In the genomic region with DNA sequence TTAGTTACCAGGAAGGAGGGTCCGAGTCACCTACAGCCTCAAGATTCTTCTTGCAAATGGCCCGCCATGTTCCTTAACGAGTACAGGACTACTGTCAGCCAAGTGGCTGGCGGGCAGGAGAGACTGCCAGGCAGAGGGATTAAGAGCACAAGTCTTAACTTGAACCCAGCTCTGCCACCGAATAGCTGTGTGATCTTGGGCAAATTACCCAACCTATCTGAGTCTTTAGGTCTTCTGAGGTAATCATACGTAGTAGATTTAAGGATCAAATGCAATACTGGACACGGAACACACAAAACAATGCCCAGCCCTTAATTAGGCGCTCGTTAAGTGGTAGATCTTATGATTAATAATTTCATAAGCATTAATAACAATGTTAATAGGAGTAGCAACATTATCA, we compare ENCODE assay signal across 36 mouse cellular contexts. TPM values are rescaled to one million over a fixed set of nuclear protein-coding genes. Genes with fewer than 3 reads are reported as not detected.
"Had no signal": no experiment of that assay in that cellular context is flagged by ENCODE, and none has a peak within 500 bp of the region (broad histone marks: within the 10 kb centered on the region; RNA-seq: fewer than 3 reads in every experiment).

No protein-coding gene starts in this region.

- H3K36me3 ChIP-seq: heart, embryonic 13.5 days; heart, embryonic 15.5 days; hindbrain, embryonic 13.5 days; kidney, embryonic 15.5 days; limb, embryonic 10.5 days; limb, embryonic 12.5 days; liver, embryonic 13.5 days; liver, embryonic 15.5 days had no signal

- H3K27me3 ChIP-seq: hindbrain, embryonic 15.5 days had no signal

- H3K4me1 ChIP-seq: heart, embryonic 13.5 days; heart, embryonic 15.5 days; hindbrain, embryonic 13.5 days; hindbrain, embryonic 15.5 days; limb, embryonic 12.5 days; liver, embryonic 15.5 days had no signal

- DNase-seq: gastrocnemius, adult 2 months; gastrocnemius, postnatal 10 days; gastrocnemius, postnatal 25 days; heart, adult 11 months; heart, adult 2 months; heart, postnatal 14 days; heart, postnatal 36 days; kidney, adult 11 months; kidney, adult 2 months; kidney, adult 9 months; kidney, postnatal 14 days; kidney, postnatal 36 days; layer of hippocampus, adult 9-11 months; layer of hippocampus, postnatal 36 days; liver; liver, embryonic 13.5 days; liver, postnatal 0 days had no signal

- H3K4me3 ChIP-seq: gastrocnemius, adult 2 months; heart, adult 2 months; heart, embryonic 13.5 days; heart, embryonic 15.5 days; hindbrain, embryonic 13.5 days; hindbrain, embryonic 15.5 days; kidney, embryonic 15.5 days; left cerebral cortex, adult 2 months; limb, embryonic 10.5 days; limb, embryonic 12.5 days; liver, embryonic 13.5 days; liver, embryonic 15.5 days had no signal

- H3K27ac ChIP-seq: gastrocnemius, adult 2 months; heart, adult 2 months; heart, embryonic 13.5 days; heart, embryonic 15.5 days; hindbrain, embryonic 13.5 days; hindbrain, embryonic 15.5 days; hindbrain, postnatal 0 days; kidney, embryonic 15.5 days; kidney, postnatal 0 days; left cerebral cortex, adult 2 months; limb, embryonic 10.5 days; limb, embryonic 12.5 days; liver, embryonic 13.5 days; liver, embryonic 15.5 days had no signal

- H3K9me3 ChIP-seq: heart, embryonic 13.5 days; hindbrain, embryonic 13.5 days; hindbrain, embryonic 15.5 days; kidney, embryonic 15.5 days; limb, embryonic 10.5 days; limb, embryonic 12.5 days; liver, embryonic 13.5 days; liver, embryonic 15.5 days had no signal

RNA-seq across cellular contexts. Expression of a gene that starts 8.3 kb away (rescaled TPM):
- polyA plus RNA-seq: heart, postnatal 0 days; limb, embryonic 10.5 days; liver, postnatal 0 days had no signal

RNA-seq across cellular contexts. Expression of a gene that starts 59.2 kb away (rescaled TPM):
- polyA plus RNA-seq: heart, embryonic 11.5 days; heart, embryonic 13.5 days; heart, embryonic 15.5 days; heart, postnatal 0 days; hindbrain, embryonic 11.5 days; hindbrain, embryonic 13.5 days; hindbrain, embryonic 15.5 days; intestine, embryonic 14.5 days; intestine, embryonic 16.5 days; large intestine, adult 2 months; limb, embryonic 10.5 days; limb, embryonic 12.5 days; limb, embryonic 14.5 days; liver, embryonic 11.5 days; liver, embryonic 13.5 days; liver, embryonic 15.5 days; liver, postnatal 0 days had no signal
